Mouse (Mus musculus): ENCODE measurements at regions not wholly inside any gene's neighbourhood (a gene's known extent, or its start where the extent isn't known, plus 50 kb on each side); places are given as distances from the start of the nearest gene placed in this dataset.

DNA sequence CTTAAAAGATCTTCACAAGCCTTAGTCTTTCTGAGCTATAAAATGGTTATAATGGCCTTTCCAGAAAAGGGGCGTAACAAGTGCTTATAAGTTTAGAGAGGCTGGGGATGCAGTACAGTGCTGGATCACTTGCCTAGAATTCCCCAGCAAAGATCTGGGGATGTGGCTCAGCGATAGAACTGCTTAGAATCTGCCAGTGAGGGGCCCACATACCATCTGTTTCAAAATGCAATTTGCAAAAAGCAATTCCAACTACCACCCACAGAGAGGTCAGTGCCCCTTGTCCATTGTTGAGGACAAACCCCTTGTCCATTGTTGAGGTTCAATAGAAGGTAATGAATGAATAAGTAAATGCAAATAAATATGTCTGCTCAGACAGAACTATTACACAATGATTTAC, 107.5 kb upstream of the Castor2 start:
- Histone ChIP-seq H3K4me1 (replicated peaks) (peaks cover 18% of the 10 kb centered on the region), H3K27ac (0 out of 2 replicates have a peak overlapping the region, but pooled peaks have one; percentile 29), H3K4me3 (no peak overlapping the region), H3K9me3 (no peaks in the 10 kb centered on the region), H3K36me3 (no peaks in the 10 kb centered on the region), H3K27me3 (ENCODE audit: insufficient read depth, poor library complexity, severe bottlenecking) (peaks cover 43% of the 10 kb centered on the region)
- DNase-seq (ENCODE audit: low spot score): peak; percentile 53
- WGBS: 45% methylated on average over 2 of the region's 2 CpGs

DNA sequence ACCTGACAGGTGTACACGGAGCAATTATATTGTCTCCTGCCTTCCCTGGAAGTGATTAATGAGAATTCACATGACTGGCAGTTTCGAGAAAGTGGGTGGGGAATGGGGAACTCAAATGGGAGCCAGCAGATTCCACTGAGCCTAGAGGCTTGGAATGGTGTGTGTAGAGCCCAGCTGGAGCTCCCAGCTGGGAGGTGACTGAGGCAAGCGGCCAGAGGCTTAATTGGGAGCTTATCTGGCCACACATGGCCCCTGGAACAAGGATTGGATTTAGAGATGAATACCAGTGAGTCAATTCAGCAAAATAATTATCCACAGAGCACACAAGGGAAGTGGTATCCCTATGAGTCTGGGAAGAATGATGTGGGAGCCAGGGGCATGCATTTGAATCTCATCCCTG, 108.0 kb upstream of the Castor2 start:
- Histone ChIP-seq H3K36me3 (no peaks in the 10 kb centered on the region), H3K4me1 (replicated peaks) (peaks cover 21% of the 10 kb centered on the region), H3K27ac (0 out of 2 replicates have a peak overlapping the region, but pooled peaks have one; percentile 29), H3K27me3 (ENCODE audit: insufficient read depth, poor library complexity, severe bottlenecking) (peaks cover 47% of the 10 kb centered on the region), H3K9me3 (no peaks in the 10 kb centered on the region), H3K4me3 (no peak overlapping the region)
- 24% methylated on average over 3 of the region's 3 CpGs for WGBS
- peak; percentile 33 for DNase-seq (ENCODE audit: low spot score)

DNA sequence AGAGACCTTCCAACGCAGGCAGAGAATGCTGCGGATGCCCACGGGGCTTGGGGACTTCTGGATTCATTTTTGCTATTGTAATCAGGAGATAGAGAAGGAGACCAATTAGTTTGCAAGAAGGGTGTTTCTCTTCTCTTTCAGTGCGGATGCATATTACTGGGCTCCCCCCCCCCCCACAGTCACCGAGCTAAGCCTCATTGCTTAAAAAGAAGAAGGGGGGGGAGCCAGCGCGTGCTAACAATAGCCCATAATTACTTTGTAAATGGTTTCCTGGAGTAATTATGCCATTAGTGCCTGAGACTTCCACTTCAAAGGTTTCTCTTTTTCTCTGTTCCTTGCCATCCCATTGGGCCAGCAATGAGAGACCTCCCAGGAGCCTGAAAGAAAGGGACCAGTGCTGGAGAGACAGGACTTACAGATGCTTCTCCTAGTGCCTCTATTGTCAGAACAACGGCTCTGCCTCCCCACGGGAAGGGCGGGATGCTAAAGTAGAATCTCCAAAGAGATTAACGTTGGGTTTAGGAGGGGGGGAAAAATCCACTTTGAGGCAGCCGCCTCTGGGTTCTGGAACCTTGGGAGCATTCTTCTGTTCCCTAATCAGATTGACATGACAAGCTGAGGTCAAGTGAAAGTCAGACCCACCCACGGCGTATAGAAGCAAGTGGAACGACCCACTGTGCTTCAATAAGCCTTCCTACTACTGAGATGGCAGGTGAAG, 116.1 kb upstream of the Castor2 start:
- Histone ChIP-seq H3K4me1 (replicated peaks) (peaks cover 39% of the 10 kb centered on the region), H3K27ac (peak overlapping the region; percentile 12; the same call in 1 of the 2 replicates), H3K4me3 (peak overlapping the region; percentile 23), H3K27me3 (ENCODE audit: insufficient read depth, poor library complexity, severe bottlenecking) (peaks cover 77% of the 10 kb centered on the region), H3K9me3 (no peaks in the 10 kb centered on the region), H3K36me3 (no peaks in the 10 kb centered on the region)
- peak; percentile 44 for DNase-seq (ENCODE audit: low spot score)
- 3% methylated on average over 15 of the region's 15 CpGs for WGBS

DNA sequence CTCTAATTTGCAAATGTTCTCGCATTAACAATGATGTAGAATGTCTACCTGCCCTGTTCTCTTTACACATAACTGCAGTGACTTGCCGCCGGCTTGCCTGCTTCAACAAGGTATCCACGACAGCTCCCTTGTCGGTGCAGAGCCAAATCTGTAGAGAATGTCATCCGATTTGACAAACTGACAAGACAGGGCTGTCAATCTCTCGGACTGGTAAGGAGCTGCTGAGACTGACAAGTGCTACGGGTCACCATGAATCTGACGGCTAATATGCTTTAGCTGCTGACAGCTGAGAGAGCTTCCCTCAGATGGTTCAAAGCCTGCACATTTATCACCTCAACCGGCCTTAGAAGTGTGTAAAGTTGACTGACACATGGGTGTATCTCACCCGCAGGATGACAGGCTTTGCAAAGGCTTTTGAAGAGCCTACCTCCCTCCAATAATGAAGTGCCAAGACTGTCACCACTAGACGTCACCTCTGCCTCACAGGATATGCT, 129.0 kb upstream of the Castor2 start:
- H3K9me3 ChIP-seq: peaks cover 9% of the 10 kb centered on the region
- no peaks in the 10 kb centered on the region for H3K36me3 ChIP-seq
- no peak for DNase-seq (ENCODE audit: low spot score)
- H3K4me1 ChIP-seq (replicated peaks): no peaks in the 10 kb centered on the region
- no peak overlapping the region for H3K27ac ChIP-seq
- H3K27me3 ChIP-seq (ENCODE audit: insufficient read depth, poor library complexity, severe bottlenecking): 0 out of 2 replicates have a peak, but pooled peaks cover 5% of the 10 kb centered on the region
- WGBS: 82% methylated on average over 12 of the region's 12 CpGs
- no peak overlapping the region for H3K4me3 ChIP-seq

DNA sequence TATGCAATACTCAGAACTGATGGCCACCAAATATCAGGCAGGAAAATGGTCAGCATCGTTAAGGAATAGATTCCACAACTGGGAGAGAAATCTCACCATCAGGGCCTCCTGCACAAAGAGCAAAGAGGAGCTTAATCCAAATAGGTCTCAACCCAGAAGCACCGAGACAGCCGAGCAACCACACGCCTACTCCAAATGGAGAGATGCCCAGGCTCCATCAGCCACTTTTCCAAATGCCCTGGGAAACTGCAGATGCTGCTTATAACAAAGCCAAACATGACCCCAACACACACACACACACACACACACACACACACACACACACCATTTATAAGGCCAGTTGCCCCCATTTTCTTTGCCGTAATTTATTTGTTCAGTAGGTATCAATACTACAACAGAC, 136.2 kb upstream of the Castor2 start:
- no peaks in the 10 kb centered on the region for H3K27me3 ChIP-seq (ENCODE audit: insufficient read depth, poor library complexity, severe bottlenecking)
- no peak overlapping the region for H3K27ac ChIP-seq
- no peak for DNase-seq (ENCODE audit: low spot score)
- peaks cover 9% of the 10 kb centered on the region for H3K9me3 ChIP-seq
- H3K4me3 ChIP-seq: no peak overlapping the region
- H3K36me3 ChIP-seq: no peaks in the 10 kb centered on the region
- no peaks in the 10 kb centered on the region for H3K4me1 ChIP-seq (replicated peaks)
- WGBS: 90% methylated on average over 5 of the region's 5 CpGs

DNA sequence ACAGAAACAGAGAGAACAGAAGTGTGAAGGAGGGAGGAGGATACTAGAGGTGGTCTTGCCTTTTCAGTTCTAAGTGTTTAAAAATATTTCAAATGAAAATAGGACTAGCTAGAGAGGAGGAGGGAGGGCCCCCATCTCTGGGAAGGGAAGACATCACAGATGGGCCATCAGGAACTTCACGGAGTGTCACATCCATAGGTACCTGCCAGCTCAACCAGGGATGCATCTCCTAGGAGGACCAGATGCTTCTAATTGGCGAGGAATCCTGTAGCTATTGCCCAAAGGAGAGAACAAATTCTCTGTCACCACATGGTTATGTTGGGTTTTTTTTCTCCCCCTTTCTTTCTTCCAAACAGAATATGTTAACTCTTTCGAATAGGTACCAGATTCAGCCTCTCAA, 158.7 kb upstream of the Castor2 start:
- Histone ChIP-seq H3K4me3 (no peak overlapping the region), H3K27me3 (ENCODE audit: insufficient read depth, poor library complexity, severe bottlenecking) (no peaks in the 10 kb centered on the region), H3K9me3 (no peaks in the 10 kb centered on the region), H3K27ac (no peak overlapping the region), H3K36me3 (no peaks in the 10 kb centered on the region), H3K4me1 (replicated peaks) (peaks cover 12% of the 10 kb centered on the region)
- WGBS: 84% methylated on average over 3 of the region's 3 CpGs
- no peak for DNase-seq (ENCODE audit: low spot score)

DNA sequence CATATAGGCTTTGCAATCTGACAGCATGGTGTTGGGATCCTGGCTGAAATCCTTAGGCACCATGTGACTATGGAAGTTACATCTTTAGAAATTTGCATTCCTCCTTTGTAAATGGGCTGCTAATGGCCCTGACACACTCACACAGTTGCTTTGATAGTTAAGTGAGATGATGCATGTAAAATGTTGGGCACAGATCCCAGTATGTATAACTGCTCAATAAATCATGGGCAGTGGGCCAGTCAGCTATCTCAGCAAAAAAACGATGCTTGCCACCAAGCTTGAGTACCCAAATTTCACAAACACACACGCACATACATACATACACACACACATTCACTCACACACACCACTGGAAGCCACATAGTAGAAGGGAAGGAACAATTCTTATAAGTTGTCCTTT, 159.5 kb upstream of the Castor2 start:
- Histone ChIP-seq H3K27ac (no peak overlapping the region), H3K9me3 (no peaks in the 10 kb centered on the region), H3K4me3 (no peak overlapping the region), H3K4me1 (replicated peaks) (peaks cover 12% of the 10 kb centered on the region), H3K36me3 (no peaks in the 10 kb centered on the region), H3K27me3 (ENCODE audit: insufficient read depth, poor library complexity, severe bottlenecking) (no peaks in the 10 kb centered on the region)
- WGBS: 92% methylated on average over 2 of the region's 2 CpGs
- no peak for DNase-seq (ENCODE audit: low spot score)

DNA sequence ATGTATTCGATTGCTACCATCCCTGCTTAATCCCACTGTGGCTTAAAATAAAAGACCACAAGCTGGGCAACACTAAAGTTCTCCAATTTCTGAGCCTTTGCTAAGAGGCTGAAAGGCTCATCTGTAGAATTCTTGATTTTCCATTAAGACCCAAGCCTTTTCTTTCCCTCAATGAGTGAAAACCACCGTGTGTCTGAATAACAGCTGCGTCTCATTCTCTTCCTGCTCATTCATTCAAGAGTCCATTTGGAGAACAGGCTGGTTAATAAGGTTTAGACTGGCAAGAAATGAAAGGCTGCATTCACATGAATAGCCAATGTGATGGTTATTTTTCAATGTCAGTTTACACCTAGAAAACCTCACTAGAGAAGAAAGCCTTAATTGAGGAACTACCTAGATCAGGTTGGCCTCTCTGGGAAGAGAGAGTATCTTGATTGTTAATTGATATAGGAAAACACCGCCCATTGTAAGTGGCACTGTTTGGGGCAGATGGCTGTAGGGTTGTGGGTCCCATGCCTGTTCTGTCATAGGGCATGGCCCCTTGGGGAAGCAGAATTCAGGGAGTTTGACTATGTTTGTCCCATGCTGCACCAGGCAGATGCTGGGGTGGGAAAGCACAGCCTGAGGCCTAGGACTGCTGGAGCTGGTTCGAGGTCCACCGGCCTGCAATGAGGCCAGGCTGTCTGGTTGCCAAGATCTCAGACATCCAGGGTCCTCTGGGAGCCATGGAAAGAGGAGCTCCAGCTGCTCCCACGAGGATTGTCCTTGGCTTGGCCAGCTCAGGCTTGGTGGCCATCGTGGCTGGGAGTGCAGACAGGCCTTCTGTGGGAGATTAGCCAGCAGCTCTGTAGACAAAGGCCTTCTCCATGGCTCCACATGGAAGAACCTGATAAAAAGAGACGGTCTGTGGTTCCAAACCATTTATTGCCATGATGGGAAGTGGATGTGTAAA, 161.3 kb upstream of the Castor2 start:
- no peaks in the 10 kb centered on the region for H3K27me3 ChIP-seq (ENCODE audit: insufficient read depth, poor library complexity, severe bottlenecking)
- peaks cover 12% of the 10 kb centered on the region for H3K4me1 ChIP-seq (replicated peaks)
- no peak overlapping the region for H3K4me3 ChIP-seq
- WGBS: 71% methylated on average over 9 of the region's 9 CpGs
- DNase-seq (ENCODE audit: low spot score): no peak
- H3K36me3 ChIP-seq: no peaks in the 10 kb centered on the region
- no peaks in the 10 kb centered on the region for H3K9me3 ChIP-seq
- H3K27ac ChIP-seq: peak overlapping the region; percentile 53

DNA sequence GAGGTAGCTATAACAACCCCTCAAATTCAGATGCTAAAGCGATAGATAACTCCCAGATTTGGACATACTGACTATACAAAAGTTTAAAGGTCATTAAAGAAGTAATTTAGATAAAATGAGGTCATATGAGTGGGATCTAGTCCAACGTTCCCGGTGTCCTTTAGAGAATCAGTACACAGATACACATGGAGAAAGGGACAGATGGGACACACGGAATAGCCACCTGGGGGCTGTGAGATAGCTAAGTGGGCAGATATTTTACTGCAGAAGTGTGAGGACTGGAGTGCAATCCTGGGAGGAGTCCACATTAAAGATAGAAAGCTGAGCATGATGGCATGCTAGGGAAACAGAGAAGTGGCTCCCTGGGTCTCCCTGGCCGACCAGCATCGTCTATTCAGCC, 164.1 kb upstream of the Castor2 start:
- no peaks in the 10 kb centered on the region for H3K27me3 ChIP-seq (ENCODE audit: insufficient read depth, poor library complexity, severe bottlenecking)
- H3K36me3 ChIP-seq: no peaks in the 10 kb centered on the region
- no peaks in the 10 kb centered on the region for H3K9me3 ChIP-seq
- H3K27ac ChIP-seq: no peak overlapping the region
- no peak for DNase-seq (ENCODE audit: low spot score)
- peaks cover 12% of the 10 kb centered on the region for H3K4me1 ChIP-seq (replicated peaks)
- H3K4me3 ChIP-seq: no peak overlapping the region
- WGBS: 94% methylated on average over 6 of the region's 6 CpGs

DNA sequence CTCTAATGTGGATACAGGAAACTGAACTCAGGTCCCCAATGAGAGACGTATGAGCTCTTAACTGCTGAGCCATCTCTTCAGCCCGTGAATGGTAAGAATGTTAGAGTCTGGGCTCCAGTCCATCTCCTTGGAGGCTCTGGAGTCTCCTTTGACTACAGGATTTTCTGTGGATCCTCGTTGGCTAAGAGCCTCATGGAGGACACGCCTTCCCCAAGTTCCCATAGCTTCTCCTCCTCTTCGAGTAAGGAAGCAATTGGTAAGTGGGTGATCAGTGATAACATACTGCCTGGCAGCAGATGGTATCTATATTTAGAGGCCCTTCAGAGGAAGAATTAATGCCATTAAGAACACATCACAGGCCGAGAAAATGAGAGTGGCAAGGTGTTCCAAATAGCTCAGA, 164.5 kb upstream of the Castor2 start:
- Histone ChIP-seq H3K27ac (no peak overlapping the region), H3K36me3 (no peaks in the 10 kb centered on the region), H3K4me1 (replicated peaks) (peaks cover 12% of the 10 kb centered on the region), H3K9me3 (no peaks in the 10 kb centered on the region), H3K4me3 (no peak overlapping the region), H3K27me3 (ENCODE audit: insufficient read depth, poor library complexity, severe bottlenecking) (no peaks in the 10 kb centered on the region)
- 83% methylated on average over 6 of the region's 6 CpGs for WGBS
- no peak for DNase-seq (ENCODE audit: low spot score)

DNA sequence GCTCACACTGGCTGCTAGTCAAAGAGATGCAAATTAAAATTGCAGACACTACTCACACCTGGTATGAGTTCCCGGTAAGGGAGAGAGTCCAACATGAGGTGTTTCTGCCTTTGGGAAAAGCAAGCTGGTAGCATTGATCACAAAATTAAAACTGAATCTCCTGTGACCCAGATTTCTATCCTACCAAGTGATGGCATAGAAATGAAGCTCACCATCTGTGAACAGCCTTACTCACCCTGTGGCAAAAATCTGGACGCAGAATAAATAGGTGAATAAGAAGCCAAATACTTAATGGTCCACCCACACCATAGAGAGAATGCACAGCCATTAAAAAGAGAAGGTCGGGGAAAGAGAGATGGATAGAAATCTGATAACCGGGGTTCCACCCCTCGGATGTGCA, 169.4 kb upstream of the Castor2 start:
- H3K4me1 ChIP-seq (replicated peaks): peaks cover 3% of the 10 kb centered on the region; the same call in 1 of the 2 replicates
- H3K27me3 ChIP-seq (ENCODE audit: insufficient read depth, poor library complexity, severe bottlenecking): no peaks in the 10 kb centered on the region
- no peak overlapping the region for H3K4me3 ChIP-seq
- no peaks in the 10 kb centered on the region for H3K36me3 ChIP-seq
- no peak overlapping the region for H3K27ac ChIP-seq
- WGBS: 87% methylated on average over 5 of the region's 5 CpGs
- DNase-seq (ENCODE audit: low spot score): no peak
- no peaks in the 10 kb centered on the region for H3K9me3 ChIP-seq

DNA sequence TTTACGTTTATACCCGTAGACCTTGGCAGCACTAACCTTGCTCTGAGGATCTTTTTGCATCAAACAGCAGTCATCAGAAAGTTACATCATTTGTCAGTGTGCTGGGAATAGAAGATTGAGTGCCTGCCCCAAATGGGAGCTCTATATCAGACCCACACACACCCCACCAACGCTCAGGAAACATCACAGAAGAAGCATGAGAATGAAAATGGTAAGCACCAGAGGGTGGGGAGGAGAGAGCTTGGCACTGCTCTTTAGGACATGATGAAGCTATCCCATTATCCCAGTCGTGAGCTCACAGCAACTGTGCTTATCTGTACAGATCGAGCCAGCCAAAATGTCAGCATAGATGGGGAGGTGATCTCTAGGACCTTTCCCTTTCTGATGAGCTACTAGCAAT, 172.5 kb upstream of the Castor2 start:
- Histone ChIP-seq H3K4me3 (no peak overlapping the region), H3K36me3 (no peaks in the 10 kb centered on the region), H3K27me3 (ENCODE audit: insufficient read depth, poor library complexity, severe bottlenecking) (no peaks in the 10 kb centered on the region), H3K27ac (no peak overlapping the region), H3K4me1 (replicated peaks) (peaks cover 4% of the 10 kb centered on the region; the same call in 1 of the 2 replicates), H3K9me3 (no peaks in the 10 kb centered on the region)
- DNase-seq (ENCODE audit: low spot score): no peak
- WGBS: 86% methylated on average over 5 of the region's 5 CpGs

Measured in hindbrain, embryonic 10.5 days (tissue).